Mouse (Mus musculus): ENCODE data around the gene Gm11011. TPM values are rescaled to one million over a fixed set of nuclear protein-coding genes. Genes with fewer than 3 reads are reported as not detected.

The Gm11011 gene
- polyA plus RNA-seq, 1 experiment from 2014 or later = not detected

- no peak overlapping the region for H3K9ac ChIP-seq (ENCODE audit: low read depth, low read length)
- no peak for ATAC-seq (ENCODE audit: low FRiP score, low TSS enrichment)
- peaks cover 14% of the 10 kb centered on the region for H3K4me1 ChIP-seq (ENCODE audit: control insufficient read depth, insufficient read depth, low read length)
- WGBS = 79% methylated on average over 6 of the region's 6 CpGs
- no peaks in the 10 kb centered on the region for H3K36me3 ChIP-seq (ENCODE audit: control insufficient read depth, insufficient read depth, low read length)
- H3K4me2 ChIP-seq (replicated peaks; ENCODE audit: low read depth, low read length) = no peak overlapping the region
- H3K9me3 ChIP-seq (ENCODE audit: control insufficient read depth, low read length) = no peaks in the 10 kb centered on the region
- no peak overlapping the region for H3K4me3 ChIP-seq (ENCODE audit: low read length)
- H3K27ac ChIP-seq (ENCODE audit: low read depth, low read length) = no peak overlapping the region
- no peaks in the 10 kb centered on the region for H3K27me3 ChIP-seq (ENCODE audit: control insufficient read depth, insufficient read depth, low read length)
These were observed 28.5 kb upstream of the Gm11011 start for GRCm38 (mm10) chr2:169615998-169616397.

DNA sequence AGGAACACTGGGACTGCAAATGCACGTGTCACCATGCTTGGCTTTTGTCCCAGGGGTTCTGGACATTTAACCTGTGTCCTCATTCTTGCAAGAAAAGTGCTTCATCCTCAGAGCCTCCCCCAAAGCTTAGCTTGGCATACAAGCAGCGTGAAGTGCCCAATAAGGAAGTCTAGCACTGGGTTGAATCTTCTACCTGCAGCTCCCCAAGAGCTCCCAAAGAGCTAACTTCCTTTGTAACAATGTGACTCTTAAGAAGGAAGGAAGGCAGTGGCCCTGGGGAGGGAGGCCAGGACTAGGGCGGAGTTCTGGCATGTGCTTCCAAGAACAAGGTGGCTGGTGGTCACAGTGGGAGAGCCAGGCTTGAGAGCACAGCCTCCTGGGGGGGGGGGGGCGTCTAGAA lies 27.1 kb upstream of the Gm11011 start:
- Histone ChIP-seq H3K4me1 (ENCODE audit: control insufficient read depth, insufficient read depth, low read length) (peaks cover 19% of the 10 kb centered on the region), H3K4me2 (replicated peaks; ENCODE audit: low read depth, low read length) (no peak overlapping the region), H3K27ac (ENCODE audit: low read depth, low read length) (no peak overlapping the region), H3K36me3 (ENCODE audit: control insufficient read depth, insufficient read depth, low read length) (no peaks in the 10 kb centered on the region), H3K4me3 (ENCODE audit: low read length) (no peak overlapping the region), H3K9me3 (ENCODE audit: control insufficient read depth, low read length) (no peaks in the 10 kb centered on the region), H3K9ac (ENCODE audit: low read depth, low read length) (no peak overlapping the region), H3K27me3 (ENCODE audit: control insufficient read depth, insufficient read depth, low read length) (no peaks in the 10 kb centered on the region)
- 69% methylated on average over 4 of the region's 4 CpGs for WGBS
- no peak for ATAC-seq (ENCODE audit: low FRiP score, low TSS enrichment)

- H3K27me3 ChIP-seq (ENCODE audit: control insufficient read depth, insufficient read depth, low read length) = no peaks in the 10 kb centered on the region
- H3K9ac ChIP-seq (ENCODE audit: low read depth, low read length) = no peak overlapping the region; the same call in 1 of the 2 replicates
- 15% methylated on average over 7 of the region's 7 CpGs for WGBS
- no peaks in the 10 kb centered on the region for H3K9me3 ChIP-seq (ENCODE audit: control insufficient read depth, low read length)
- no peak overlapping the region for H3K4me2 ChIP-seq (replicated peaks; ENCODE audit: low read depth, low read length)
- peaks cover 27% of the 10 kb centered on the region for H3K4me1 ChIP-seq (ENCODE audit: control insufficient read depth, insufficient read depth, low read length)
- no peaks in the 10 kb centered on the region for H3K36me3 ChIP-seq (ENCODE audit: control insufficient read depth, insufficient read depth, low read length)
- H3K27ac ChIP-seq (ENCODE audit: low read depth, low read length) = no peak overlapping the region
- no peak overlapping the region for H3K4me3 ChIP-seq (ENCODE audit: low read length)
- 0 out of 2 replicates have a peak, but pooled peaks have one; percentile 25 for ATAC-seq (ENCODE audit: low FRiP score, low TSS enrichment)
These were observed 24.0 kb upstream of the Gm11011 start for GRCm38 (mm10) chr2:169611557-169611956.

- no peak overlapping the region for H3K4me3 ChIP-seq (ENCODE audit: low read length)
- H3K4me2 ChIP-seq (replicated peaks; ENCODE audit: low read depth, low read length) = no peak overlapping the region
- no peaks in the 10 kb centered on the region for H3K27me3 ChIP-seq (ENCODE audit: control insufficient read depth, insufficient read depth, low read length)
- H3K9ac ChIP-seq (ENCODE audit: low read depth, low read length) = no peak overlapping the region
- 11% methylated on average over 8 of the region's 8 CpGs for WGBS
- H3K9me3 ChIP-seq (ENCODE audit: control insufficient read depth, low read length) = no peaks in the 10 kb centered on the region
- peak; percentile 67 for ATAC-seq (ENCODE audit: low FRiP score, low TSS enrichment)
- no peaks in the 10 kb centered on the region for H3K36me3 ChIP-seq (ENCODE audit: control insufficient read depth, insufficient read depth, low read length)
- H3K4me1 ChIP-seq (ENCODE audit: control insufficient read depth, insufficient read depth, low read length) = peaks cover 27% of the 10 kb centered on the region
- 0 out of 2 replicates have a peak overlapping the region, but pooled peaks have one; percentile 1 for H3K27ac ChIP-seq (ENCODE audit: low read depth, low read length)
These were observed 23.3 kb upstream of the Gm11011 start for GRCm38 (mm10) chr2:169610882-169611281.

- Histone ChIP-seq H3K27me3 (ENCODE audit: control insufficient read depth, insufficient read depth, low read length) (no peaks in the 10 kb centered on the region), H3K9ac (ENCODE audit: low read depth, low read length) (no peak overlapping the region), H3K4me3 (ENCODE audit: low read length) (no peak overlapping the region), H3K36me3 (ENCODE audit: control insufficient read depth, insufficient read depth, low read length) (no peaks in the 10 kb centered on the region), H3K4me2 (replicated peaks; ENCODE audit: low read depth, low read length) (peak overlapping the region; percentile 18; the same call in 1 of the 2 replicates), H3K27ac (ENCODE audit: low read depth, low read length) (no peak overlapping the region), H3K4me1 (ENCODE audit: control insufficient read depth, insufficient read depth, low read length) (peaks cover 27% of the 10 kb centered on the region), H3K9me3 (ENCODE audit: control insufficient read depth, low read length) (no peaks in the 10 kb centered on the region)
- no peak for ATAC-seq (ENCODE audit: low FRiP score, low TSS enrichment)
- 23% methylated on average over 13 of the region's 13 CpGs for WGBS
These were observed 22.4 kb upstream of the Gm11011 start for GRCm38 (mm10) chr2:169609956-169610355.

- ATAC-seq (ENCODE audit: low FRiP score, low TSS enrichment) = no peak
These were observed 20.2 kb upstream of the Gm11011 start for GRCm38 (mm10) chr2:169607787-169608186.

DNA sequence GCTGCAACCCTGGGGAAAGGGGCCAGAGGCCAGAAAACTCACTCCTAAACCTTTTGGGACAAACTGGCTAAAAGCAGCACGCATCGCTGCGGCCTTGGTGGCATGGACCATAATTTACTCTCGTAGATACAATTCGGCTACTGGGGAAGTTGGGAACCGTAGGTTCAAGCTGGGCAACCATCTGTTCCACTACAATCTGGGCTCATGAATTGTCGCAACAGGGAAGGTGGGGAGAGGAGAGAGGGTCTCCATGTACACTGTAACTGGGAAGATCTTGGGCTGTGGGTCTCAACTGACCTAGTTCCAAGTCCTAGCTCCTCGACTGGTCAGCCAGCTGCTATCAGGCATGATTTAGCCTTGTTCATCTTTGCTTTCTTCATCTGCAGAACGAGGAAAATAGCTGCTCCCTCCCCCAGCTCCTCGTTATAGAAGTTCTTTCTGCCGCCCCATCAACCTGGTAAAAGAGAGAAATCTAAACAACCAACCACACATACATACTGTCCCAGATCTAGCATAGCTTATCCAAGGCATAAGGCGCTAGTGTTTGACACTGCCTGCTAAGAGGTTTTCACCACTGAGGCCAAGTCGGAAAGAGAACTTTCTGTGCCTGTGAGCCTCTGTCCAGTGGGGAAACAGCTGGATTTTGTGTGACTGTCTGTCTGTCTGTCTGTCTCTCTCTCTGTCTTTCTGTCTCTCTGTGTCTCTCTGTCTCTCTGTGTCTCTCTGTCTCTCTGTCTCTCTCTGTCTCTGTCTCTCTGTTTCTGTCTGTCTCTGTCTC lies 19.5 kb upstream of the Gm11011 start:
- Histone ChIP-seq H3K4me3 (ENCODE audit: low read length) (no peak overlapping the region), H3K9me3 (ENCODE audit: control insufficient read depth, low read length) (no peaks in the 10 kb centered on the region), H3K4me1 (ENCODE audit: control insufficient read depth, insufficient read depth, low read length) (peaks cover 27% of the 10 kb centered on the region), H3K27ac (ENCODE audit: low read depth, low read length) (no peak overlapping the region), H3K4me2 (replicated peaks; ENCODE audit: low read depth, low read length) (no peak overlapping the region), H3K36me3 (ENCODE audit: control insufficient read depth, insufficient read depth, low read length) (no peaks in the 10 kb centered on the region), H3K9ac (ENCODE audit: low read depth, low read length) (no peak overlapping the region), H3K27me3 (ENCODE audit: control insufficient read depth, insufficient read depth, low read length) (no peaks in the 10 kb centered on the region)
- no peak for ATAC-seq (ENCODE audit: low FRiP score, low TSS enrichment)
- WGBS = 58% methylated on average over 13 of the region's 13 CpGs

More at GRCm38 (mm10) chr2:169607787-169608186, 20.2 kb upstream of the Gm11011 start:
- Histone ChIP-seq H3K36me3 (ENCODE audit: control insufficient read depth, insufficient read depth, low read length) (no peaks in the 10 kb centered on the region), H3K9me3 (ENCODE audit: control insufficient read depth, low read length) (no peaks in the 10 kb centered on the region), H3K4me1 (ENCODE audit: control insufficient read depth, insufficient read depth, low read length) (peaks cover 27% of the 10 kb centered on the region), H3K9ac (ENCODE audit: low read depth, low read length) (no peak overlapping the region), H3K27me3 (ENCODE audit: control insufficient read depth, insufficient read depth, low read length) (no peaks in the 10 kb centered on the region), H3K27ac (ENCODE audit: low read depth, low read length) (no peak overlapping the region), H3K4me3 (ENCODE audit: low read length) (no peak overlapping the region), H3K4me2 (replicated peaks; ENCODE audit: low read depth, low read length) (no peak overlapping the region)
- WGBS = 17% methylated on average over 2 of the region's 2 CpGs

- no peak for ATAC-seq (ENCODE audit: low FRiP score, low TSS enrichment)
- WGBS = 50% methylated on average over 6 of the region's 6 CpGs
These were observed 12.6 kb upstream of the Gm11011 start for GRCm38 (mm10) chr2:169600163-169600562.

DNA sequence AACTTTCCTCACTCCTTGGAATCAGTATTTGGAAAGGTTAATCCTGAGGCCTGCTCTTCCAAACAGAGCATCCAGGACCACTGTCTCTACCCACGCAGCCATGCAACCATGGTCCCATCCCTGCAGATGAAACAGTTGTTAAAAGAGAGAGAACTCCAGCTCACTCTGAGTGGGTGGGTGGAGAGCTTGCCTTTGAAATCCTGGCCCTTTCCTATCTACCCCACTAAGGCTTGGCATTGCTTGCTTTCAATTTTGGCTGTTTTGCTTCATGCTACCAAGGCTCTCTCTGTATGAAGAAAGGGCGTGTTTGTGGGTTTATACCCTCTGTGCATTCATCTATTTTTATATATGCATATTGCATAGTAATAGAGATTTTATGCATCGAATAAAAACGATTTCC lies 12.0 kb upstream of the Gm11011 start:
- Histone ChIP-seq H3K9ac (ENCODE audit: low read depth, low read length) (no peak overlapping the region), H3K9me3 (ENCODE audit: control insufficient read depth, low read length) (no peaks in the 10 kb centered on the region), H3K4me3 (ENCODE audit: low read length) (no peak overlapping the region), H3K36me3 (ENCODE audit: control insufficient read depth, insufficient read depth, low read length) (no peaks in the 10 kb centered on the region), H3K27me3 (ENCODE audit: control insufficient read depth, insufficient read depth, low read length) (no peaks in the 10 kb centered on the region), H3K27ac (ENCODE audit: low read depth, low read length) (no peak overlapping the region), H3K4me2 (replicated peaks; ENCODE audit: low read depth, low read length) (no peak overlapping the region), H3K4me1 (ENCODE audit: control insufficient read depth, insufficient read depth, low read length) (no peaks in the 10 kb centered on the region)
- no peak for ATAC-seq (ENCODE audit: low FRiP score, low TSS enrichment)
- WGBS = 88% methylated on average over 4 of the region's 4 CpGs

More at GRCm38 (mm10) chr2:169600163-169600562, 12.6 kb upstream of the Gm11011 start:
- H3K4me2 ChIP-seq (replicated peaks; ENCODE audit: low read depth, low read length) = no peak overlapping the region
- no peaks in the 10 kb centered on the region for H3K4me1 ChIP-seq (ENCODE audit: control insufficient read depth, insufficient read depth, low read length)
- no peaks in the 10 kb centered on the region for H3K36me3 ChIP-seq (ENCODE audit: control insufficient read depth, insufficient read depth, low read length)
- no peaks in the 10 kb centered on the region for H3K27me3 ChIP-seq (ENCODE audit: control insufficient read depth, insufficient read depth, low read length)
- H3K9ac ChIP-seq (ENCODE audit: low read depth, low read length) = no peak overlapping the region
- no peak overlapping the region for H3K4me3 ChIP-seq (ENCODE audit: low read length)
- H3K9me3 ChIP-seq (ENCODE audit: control insufficient read depth, low read length) = no peaks in the 10 kb centered on the region
- H3K27ac ChIP-seq (ENCODE audit: low read depth, low read length) = no peak overlapping the region
